Mouse (Mus musculus) C2C12 (cell line): Measurements from ENCODE around the gene Ggta1. TPM values are rescaled to one million over a fixed set of nuclear protein-coding genes. Genes with fewer than 3 reads are reported as not detected.
A peak's percentile ranks its signal among the peaks of the same experiment; 100 is the strongest.

Source experiments
- H3K27me3 ChIP-seq: one replicate; pipeline ENCODE4 v1.6.1; 2011; ENCODE audit not compliant: control insufficient read depth, insufficient read depth, insufficient read length
- H3K36me3 ChIP-seq: one replicate; pipeline ENCODE4 v1.6.1; 2011; ENCODE audit not compliant: control insufficient read depth, insufficient read depth
- H3K4me3 ChIP-seq: one replicate; pipeline ENCODE4 v1.5.1; 2011; ENCODE audit warnings: mild to moderate bottlenecking, control low read depth; ENCODE audit not compliant: poor library complexity, insufficient read depth, severe bottlenecking
- H3K79me2 ChIP-seq: one replicate; pipeline ENCODE4 v1.6.1; 2011; ENCODE audit not compliant: control insufficient read depth, insufficient read depth
- H3K79me3 ChIP-seq: one replicate; pipeline ENCODE4 v1.6.1; 2011; ENCODE audit warnings: low read depth, control low read depth
- H3ac ChIP-seq: one replicate; pipeline ENCODE3; 2011; ENCODE audit warnings: low read depth; ENCODE audit not compliant: control insufficient read depth, insufficient read length
- CEBPB ChIP-seq: IDR thresholded peaks from one replicate; pipeline ENCODE4 v1.6.1; 2011; ENCODE audit warnings: low read depth, mild to moderate bottlenecking, control low read depth, moderate library complexity
- CTCF ChIP-seq: IDR thresholded peaks from one replicate; pipeline ENCODE4 v1.5.1; 2011; ENCODE audit not compliant: control insufficient read depth, insufficient read depth, insufficient read length
- FOSL1 ChIP-seq: IDR thresholded peaks from one replicate; pipeline ENCODE4 v1.8.0; 2011; ENCODE audit warnings: mild to moderate bottlenecking, low read length; ENCODE audit not compliant: poor library complexity, insufficient read depth, severe bottlenecking
- MAX ChIP-seq: IDR thresholded peaks from one replicate; pipeline ENCODE4 v1.6.1; 2011; ENCODE audit warnings: mild to moderate bottlenecking, control low read depth
- MYOD1 ChIP-seq: IDR thresholded peaks from one replicate; pipeline ENCODE4 v1.6.1; 2011; ENCODE audit warnings: low read depth; ENCODE audit not compliant: control insufficient read depth, insufficient read length
- MYOG ChIP-seq: IDR thresholded peaks from one replicate; pipeline ENCODE4 v1.6.1; 2011; ENCODE audit not compliant: control insufficient read depth, insufficient read length; ENCODE audit errors: extremely low read depth
- USF1 ChIP-seq: IDR thresholded peaks from one replicate; pipeline ENCODE4 v1.6.1; 2011; ENCODE audit warnings: low read depth, mild to moderate bottlenecking, control low read depth, moderate library complexity
- polyA plus RNA-seq: library from polyadenylated mRNA; unstranded; fragments of >200 nt; fragmentation: generic; extraction: Trizol; gene quantifications from one replicate; pipeline ENCODE4 v1.2.1, GENCODE M21; 2012; ENCODE audit warnings: missing spikeins

Ggta1 gene
- polyA plus RNA-seq, 1 experiment = 7.1 TPM

- no peaks in the 10 kb centered on the region for H3K27me3 ChIP-seq
- H3K79me3 ChIP-seq = peaks cover 9% of the 10 kb centered on the region
- H3K79me2 ChIP-seq = peaks cover 16% of the 10 kb centered on the region
- no peak overlapping the region for H3K4me3 ChIP-seq
- no peaks in the 10 kb centered on the region for H3K36me3 ChIP-seq
- TF ChIP-seq FOSL1 = no peak
- TF ChIP-seq MYOG = no peak
- no peak for TF ChIP-seq CEBPB
- TF ChIP-seq USF1 = no peak
- TF ChIP-seq CTCF = no peak
- no peak for TF ChIP-seq MYOD1
- no peak for TF ChIP-seq MAX
- H3ac ChIP-seq = no peak overlapping the region
Observed at GRCm38 (mm10) chr2:35465677-35466076, 2.6 kb upstream of the Ggta1 start.

GRCm38 (mm10) chr2:35464548-35464947, 1.5 kb upstream of the Ggta1 start:
- Histone ChIP-seq H3K27me3 (no peaks in the 10 kb centered on the region), H3K79me3 (peaks cover 20% of the 10 kb centered on the region)

GRCm38 (mm10) chr2:35464089-35464534, 1.1 kb upstream of the Ggta1 start:
- TF ChIP-seq MYOD1 (no peak), CTCF (no peak), USF1 (no peak)
- Histone ChIP-seq H3K4me3 (no peak overlapping the region), H3K79me2 (peaks cover 31% of the 10 kb centered on the region), H3K36me3 (no peaks in the 10 kb centered on the region), H3K79me3 (peaks cover 24% of the 10 kb centered on the region), H3ac (no peak overlapping the region), H3K27me3 (no peaks in the 10 kb centered on the region)

More at GRCm38 (mm10) chr2:35464548-35464947, 1.5 kb upstream of the Ggta1 start:
- no peak overlapping the region for H3ac ChIP-seq
- TF ChIP-seq MYOG = no peak
- no peak for TF ChIP-seq CEBPB
- no peak for TF ChIP-seq USF1
- no peaks in the 10 kb centered on the region for H3K36me3 ChIP-seq
- H3K79me2 ChIP-seq = peaks cover 27% of the 10 kb centered on the region
- H3K4me3 ChIP-seq = no peak overlapping the region

DNA sequence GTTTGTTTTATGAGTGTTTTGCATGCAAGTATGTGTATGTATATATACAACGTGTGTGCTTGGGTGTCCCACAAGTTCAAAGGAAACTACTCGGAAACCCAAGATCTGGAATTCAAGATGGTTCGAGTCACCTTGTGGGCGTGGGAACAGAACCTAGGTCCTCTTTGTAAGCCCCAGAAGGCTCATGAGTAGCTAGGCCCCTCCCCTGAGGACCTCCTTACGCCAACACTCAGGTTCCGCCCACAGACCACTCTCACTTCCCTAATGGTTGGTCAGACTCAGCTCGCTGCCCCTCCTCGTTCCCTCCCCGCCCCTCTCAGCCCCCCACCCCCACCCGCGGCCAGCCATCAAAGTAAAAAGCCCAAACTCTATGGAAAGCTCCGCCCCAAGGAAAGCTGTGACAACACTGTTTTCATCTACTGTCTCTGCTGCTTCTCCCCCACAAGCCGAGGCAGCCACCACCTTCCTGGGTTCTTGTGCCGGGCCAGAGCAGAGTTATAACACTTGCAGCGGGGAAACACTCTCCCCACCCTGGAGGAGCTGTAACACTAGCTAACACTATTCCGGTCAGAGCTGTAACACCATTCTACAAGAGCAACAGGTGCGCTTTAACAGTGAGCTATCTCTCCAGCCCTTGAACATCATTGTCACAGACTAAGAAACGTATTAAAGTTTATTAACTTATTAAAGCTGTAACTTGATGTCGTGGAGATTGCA, 499 bp upstream of the Ggta1 start:
- H3K79me3 ChIP-seq = peaks cover 24% of the 10 kb centered on the region
- H3ac ChIP-seq = no peak overlapping the region
- TF ChIP-seq MAX (no peak), MYOG (no peak), USF1 (no peak), FOSL1 (no peak)

DNA sequence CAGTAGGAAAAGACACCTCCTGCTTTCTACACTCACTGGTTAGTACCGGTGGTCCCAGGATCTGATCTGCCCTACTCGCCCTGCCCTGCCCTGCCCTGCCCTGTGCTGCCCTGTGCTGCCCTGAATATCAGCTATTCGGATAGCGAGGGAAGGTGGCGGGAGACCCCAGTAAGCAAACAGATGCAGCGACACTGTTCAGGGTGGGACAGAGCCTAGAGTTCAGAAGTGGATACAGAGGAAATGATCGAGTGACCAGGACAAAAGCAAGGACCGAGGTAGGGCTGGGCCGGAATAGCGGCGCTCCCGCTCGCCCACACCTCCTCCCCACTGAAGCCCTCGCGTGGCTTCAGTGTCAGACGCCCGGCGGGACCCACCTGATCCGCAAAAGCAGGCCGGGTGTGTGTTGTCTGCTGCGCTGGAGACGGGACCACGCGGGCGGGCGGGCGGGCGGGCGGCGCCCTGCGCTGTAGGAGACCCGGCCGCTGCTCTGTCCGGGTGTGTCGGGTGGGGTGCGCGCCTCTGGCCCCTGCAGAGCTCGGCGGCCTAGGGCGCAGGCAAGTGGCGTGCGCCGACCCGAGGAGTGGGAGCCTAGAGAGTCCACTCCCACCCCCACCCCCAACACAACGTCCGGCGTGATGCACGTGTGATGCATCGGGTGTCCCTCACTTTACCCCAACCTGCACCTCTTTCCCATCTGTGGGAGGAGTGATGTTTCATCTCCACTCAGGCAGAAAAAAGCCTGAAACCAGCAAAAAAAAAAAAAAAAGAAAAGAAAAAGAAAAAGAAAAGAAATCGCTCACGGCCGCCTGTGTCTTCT, 852 bp downstream of the Ggta1 start:
- Histone ChIP-seq H3K36me3 (no peaks in the 10 kb centered on the region), H3K79me2 (peaks cover 44% of the 10 kb centered on the region), H3ac (peak overlapping the region; percentile 91), H3K79me3 (peaks cover 29% of the 10 kb centered on the region), H3K4me3 (peak overlapping the region; percentile 50), H3K27me3 (no peaks in the 10 kb centered on the region)
- no peak for TF ChIP-seq CEBPB
- TF ChIP-seq MYOG = no peak
- TF ChIP-seq CTCF = no peak
- no peak for TF ChIP-seq USF1
- no peak for TF ChIP-seq MAX
- no peak for TF ChIP-seq FOSL1
- TF ChIP-seq MYOD1 = no peak

More for the DNA sequence above, 499 bp upstream of the Ggta1 start:
- H3K27me3 ChIP-seq = no peaks in the 10 kb centered on the region
- H3K36me3 ChIP-seq = no peaks in the 10 kb centered on the region
- no peak overlapping the region for H3K4me3 ChIP-seq
- peaks cover 37% of the 10 kb centered on the region for H3K79me2 ChIP-seq
